Mouse (Mus musculus): Measurements from ENCODE around the gene Chrnb2.

DNA sequence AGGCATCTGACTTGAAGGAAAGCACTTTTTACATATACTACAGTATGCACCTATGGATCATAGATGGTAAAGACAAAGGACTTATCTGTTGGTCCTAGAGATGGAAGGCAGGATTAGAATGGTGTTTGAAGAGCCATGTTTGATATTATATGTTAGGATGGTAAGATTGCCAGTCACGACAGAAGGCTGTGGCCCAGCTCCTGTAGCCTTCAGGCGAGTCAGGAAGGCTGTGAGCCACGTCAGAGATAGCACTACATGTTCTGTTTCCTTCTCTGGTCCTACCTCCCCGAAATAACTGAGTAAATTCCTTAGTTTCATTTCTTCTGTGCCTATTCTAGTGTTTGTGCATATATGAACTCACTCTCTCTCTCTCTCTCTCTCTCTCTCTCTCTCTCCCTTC is 32.3 kb downstream of the Chrnb2 start:
- no peak for TF ChIP-seq CTCF (conservative IDR thresholded peaks at IDR 0.05 in 1 of 2, IDR thresholded peaks at IDR 0.05 in 1 of 2; ENCODE audit: low read depth in 2 of 2, low read length in 2 of 2)
- TF ChIP-seq ZC3H11A (IDR thresholded peaks at IDR 0.05; ENCODE audit: low read depth, low read length) = no peak
- TF ChIP-seq MXI1 (IDR thresholded peaks at IDR 0.05; ENCODE audit: low read depth, low read length) = no peak
- TF ChIP-seq ZMIZ1 (IDR thresholded peaks at IDR 0.05; ENCODE audit: low read depth, low read length) = no peak
- no peak for TF ChIP-seq MYC (IDR thresholded peaks at IDR 0.05; ENCODE audit: low read depth, low read length)
- no peak for TF ChIP-seq POLR2A (IDR thresholded peaks at IDR 0.05; ENCODE audit: low read depth, low read length)
- TF ChIP-seq EP300 (IDR thresholded peaks at IDR 0.05; ENCODE audit: low read length) = no peak
- no peak for TF ChIP-seq SMC3 (IDR thresholded peaks at IDR 0.05; ENCODE audit: low read depth, low read length)

Data from CH12.LX (cell line).